Mouse (Mus musculus) mammary gland, adult 2 months (tissue): ENCODE measurements around the gene Abca14. TPM values are rescaled to one million over a fixed set of nuclear protein-coding genes. Genes with fewer than 3 reads are reported as not detected.

Experiments
- polyA plus RNA-seq: library from polyadenylated mRNA; depleted of rRNA; stranded (reverse); fragments of >200 nt; gene quantifications from 2 replicates; pipeline ENCODE4 v1.2.3, GENCODE M21; 2012; ENCODE audit warnings: low replicate concordance; rRNA removed

Gene Abca14
- polyA plus RNA-seq: not detected in 2 replicates

DNA sequence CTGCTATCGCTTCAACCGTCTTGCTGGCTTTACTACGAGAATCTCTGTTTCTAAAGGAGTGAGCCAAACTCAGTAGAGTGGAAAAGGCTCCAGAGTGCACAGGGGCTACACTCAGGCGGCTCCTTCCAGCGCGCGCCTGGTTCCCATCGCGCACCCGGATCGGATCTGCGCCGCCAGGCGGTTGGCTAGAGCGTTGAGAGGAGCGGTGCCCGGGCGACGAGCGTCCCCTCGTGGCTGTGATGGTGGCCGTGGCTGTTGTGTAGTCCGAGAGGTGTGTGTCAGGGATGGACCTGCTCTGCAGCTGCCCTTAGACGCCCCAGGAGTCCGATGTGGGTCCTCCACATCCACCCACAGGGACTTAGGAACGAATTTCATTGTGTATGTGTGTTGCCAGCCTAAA, at the start of gene Abca14:
Abca14 (plus strand) TSS at position 173 of the 400 bp plus-strand sequence.

DNA sequence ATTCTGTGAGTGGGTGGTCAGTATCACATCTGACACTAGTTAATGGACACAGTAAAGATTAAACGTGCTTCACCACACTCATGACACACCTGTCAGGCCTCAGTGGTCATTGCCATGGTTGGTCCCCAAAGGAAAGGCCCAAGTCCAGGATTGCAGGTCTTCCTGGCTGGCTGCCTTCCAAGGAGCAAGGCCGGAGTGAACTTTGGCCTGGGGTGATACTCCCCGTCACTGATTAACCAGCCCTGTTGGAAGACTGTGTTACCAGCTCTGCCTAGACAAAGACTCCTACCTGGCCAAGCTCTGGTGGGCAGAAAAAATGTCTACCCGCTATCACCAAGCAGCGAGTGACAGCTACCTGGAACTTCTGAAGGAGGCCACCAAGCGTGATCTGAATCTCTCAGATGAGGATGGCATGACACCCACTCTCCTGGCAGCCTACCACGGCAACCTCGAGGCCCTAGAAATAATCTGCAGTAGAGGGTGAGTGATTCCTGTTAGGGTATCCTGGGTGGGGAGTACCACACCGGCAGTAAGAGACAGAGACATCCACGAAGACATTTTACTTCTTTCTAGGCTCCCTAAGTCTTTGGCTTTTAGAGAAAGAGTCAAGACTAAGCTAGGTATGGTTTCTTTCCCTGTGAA, 30.0 kb upstream of the Abca14 start, which contains the start of gene Anks4b:
Anks4b (plus strand) TSS at position 256 of the 642 bp plus-strand sequence.

GRCm38 (mm10) chr7:120201771-120202170, 2.0 kb upstream of the Abca14 start, which contains the start of gene Crym:
Crym (minus strand) TSS chr7:120202111.

GRCm38 (mm10) chr7:120328087-120328793, 124.5 kb downstream of the Abca14 start, which contains the start of gene Abca15:
Abca15 (plus strand) TSS chr7:120328670.

Other genes starting within 250 kb of the Abca14 start
- gene Dnah3, start 108.7 kb upstream of the Abca14 start, polyA plus RNA-seq: 0.01 and 0.16 TPM in 2 replicates
- 25.1 and 35.3 TPM in 2 replicates for gene Tmem159, start 101.6 kb upstream of the Abca14 start, polyA plus RNA-seq
- gene Zp2, start 58.7 kb upstream of the Abca14 start, polyA plus RNA-seq: 0.04 TPM in 1 of 2 replicates, not detected in the other
- gene Anks4b, start 30.1 kb upstream of the Abca14 start, polyA plus RNA-seq: 0.04 TPM in 1 of 2 replicates, not detected in the other
- 4.5 and 6.5 TPM in 2 replicates for gene Crym, start 1.9 kb upstream of the Abca14 start, polyA plus RNA-seq
- gene Abca15, start 124.7 kb downstream of the Abca14 start, polyA plus RNA-seq: not detected in 2 replicates
- gene Abca16, start 205.7 kb downstream of the Abca14 start, polyA plus RNA-seq: not detected in 2 replicates